ENCODE assay signal across 11 mouse cellular contexts in the genomic region with DNA sequence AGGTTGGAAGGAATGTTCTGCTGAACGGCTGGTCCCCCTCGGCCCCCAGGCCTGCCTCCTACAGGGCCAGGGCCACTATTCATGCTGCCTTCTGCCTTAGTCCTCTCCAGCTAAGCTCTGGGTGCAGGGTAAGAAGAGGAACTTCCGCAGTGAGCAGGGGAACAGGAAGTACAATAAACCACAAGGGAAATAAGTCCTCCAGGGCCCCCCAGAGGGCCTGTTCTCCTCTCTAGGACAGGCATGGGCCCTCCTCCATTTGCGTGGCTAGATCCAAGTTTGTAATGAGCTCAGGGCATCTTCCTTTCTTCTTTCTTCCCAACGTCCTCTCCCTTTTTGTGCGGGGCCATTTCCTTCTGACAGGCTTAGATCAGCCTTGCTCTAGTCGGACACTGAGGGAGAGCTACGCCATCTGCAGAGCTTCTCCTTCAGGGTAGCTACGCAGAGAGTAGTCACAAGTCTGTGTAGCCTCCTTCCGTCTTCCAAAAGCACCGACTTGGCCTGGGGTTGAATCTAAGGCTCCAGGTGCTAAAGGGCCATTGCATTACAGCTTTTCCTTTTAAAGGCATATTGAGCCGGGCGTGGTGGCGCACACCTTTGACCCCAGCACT. TPM values are rescaled to one million over a fixed set of nuclear protein-coding genes. Genes with fewer than 3 reads are reported as not detected.
DNase-seq lines count a peak whose midpoint lies in the region; ATAC-seq lines count a peak whose summit lies in the region.
"Had no signal": no experiment of that assay in that cellular context is flagged by ENCODE, and none has a peak within 500 bp of the region (broad histone marks: within the 10 kb centered on the region; RNA-seq: fewer than 3 reads in every experiment).

Gene Was (minus strand): TSS at position 153 of the 608 bp plus-strand sequence.

- ATAC-seq in kidney, embryonic 15.5 days (replicated peaks; ENCODE audit: low FRiP score) = no peak
- ATAC-seq in heart, embryonic 16.5 days (replicated peaks; ENCODE audit: extremely low read depth, insufficient read depth, low FRiP score) = no peak

- H3K27ac ChIP-seq in kidney, embryonic 15.5 days = 0 out of 2 replicates have a peak within 1 kb of the TSS, but pooled peaks have one; percentile 13
- H3K27ac ChIP-seq in heart, embryonic 16.5 days (ENCODE audit: low read length) = no peak within 1 kb of the TSS
- peak within 1 kb of the TSS; percentile 91 for H3K27ac ChIP-seq in macrophage
- H3K27ac ChIP-seq: hindbrain, embryonic 15.5 days; midbrain, embryonic 12.5 days; stomach, embryonic 15.5 days had no signal

- no peaks in the 10 kb centered on the region for H3K4me1 ChIP-seq in kidney, embryonic 15.5 days
- H3K4me1 ChIP-seq in heart, embryonic 16.5 days (ENCODE audit: control insufficient read depth, insufficient read depth, low read length) = no peaks in the 10 kb centered on the region
- H3K4me1 ChIP-seq: hindbrain, embryonic 15.5 days; midbrain, embryonic 12.5 days; stomach, embryonic 15.5 days had no signal

- no peak within 1 kb of the TSS for H3K4me3 ChIP-seq in kidney, embryonic 15.5 days (replicated peaks)
- H3K4me3 ChIP-seq in heart, embryonic 16.5 days (ENCODE audit: low read length) = peak within 1 kb of the TSS; percentile 26
- peak within 1 kb of the TSS; percentile 56 for H3K4me3 ChIP-seq in macrophage (ENCODE audit: inconsistent target)
- H3K4me3 ChIP-seq: hindbrain, embryonic 15.5 days; midbrain, embryonic 12.5 days; stomach, embryonic 15.5 days had no signal

- DNase-seq in kidney, postnatal 14 days = no peak
- peak; percentile 69 for DNase-seq in thymus, postnatal 14 days
- DNase-seq in urinary bladder, postnatal 14 days (ENCODE audit: low spot score) = no peak
- no peak for DNase-seq in cerebellum, adult 9-10 months
- no peak for DNase-seq in yolk sac, embryonic 10.5 days (ENCODE audit: low spot score)

- 83% methylated on average over 14 of the region's 14 CpGs for WGBS in kidney, embryonic 15.5 days
- WGBS in heart, embryonic 16.5 days = 78% methylated on average over 14 of the region's 14 CpGs
- 36% methylated on average over 12 of the region's 14 CpGs for WGBS in macrophage (ENCODE audit: missing documents)

- no peaks in the 10 kb centered on the region for H3K27me3 ChIP-seq in kidney, embryonic 15.5 days
- no peaks in the 10 kb centered on the region for H3K27me3 ChIP-seq in heart, embryonic 16.5 days (ENCODE audit: control insufficient read depth, insufficient read depth, low read length)
- H3K27me3 ChIP-seq: hindbrain, embryonic 15.5 days; midbrain, embryonic 12.5 days; stomach, embryonic 15.5 days had no signal

- peaks cover 35% of the 10 kb centered on the region for H3K79me2 ChIP-seq in macrophage (ENCODE audit: inconsistent target)

- H3K9ac ChIP-seq in kidney, embryonic 15.5 days = no peak within 1 kb of the TSS
- H3K9ac ChIP-seq in heart, embryonic 16.5 days (ENCODE audit: low read length) = no peak within 1 kb of the TSS
- H3K9ac ChIP-seq: hindbrain, embryonic 15.5 days; midbrain, embryonic 12.5 days; stomach, embryonic 15.5 days had no signal

- no peaks in the 10 kb centered on the region for H3K9me3 ChIP-seq in kidney, embryonic 15.5 days (replicated peaks)
- no peaks in the 10 kb centered on the region for H3K9me3 ChIP-seq in heart, embryonic 16.5 days (replicated peaks; ENCODE audit: control insufficient read depth, low read length)
- H3K9me3 ChIP-seq: hindbrain, embryonic 15.5 days; midbrain, embryonic 12.5 days; stomach, embryonic 15.5 days had no signal

- no peaks in the 10 kb centered on the region for H3K36me3 ChIP-seq in kidney, embryonic 15.5 days
- no peaks in the 10 kb centered on the region for H3K36me3 ChIP-seq in heart, embryonic 16.5 days (ENCODE audit: control insufficient read depth, insufficient read depth)
- no peaks in the 10 kb centered on the region for H3K36me3 ChIP-seq in macrophage (ENCODE audit: inconsistent target)
- H3K36me3 ChIP-seq: hindbrain, embryonic 15.5 days; midbrain, embryonic 12.5 days; stomach, embryonic 15.5 days had no signal

- no peak within 1 kb of the TSS for H3K4me2 ChIP-seq in kidney, embryonic 15.5 days
- H3K4me2 ChIP-seq in heart, embryonic 16.5 days (ENCODE audit: low read depth, low read length) = no peak within 1 kb of the TSS
- H3K4me2 ChIP-seq: hindbrain, embryonic 15.5 days; midbrain, embryonic 12.5 days; stomach, embryonic 15.5 days had no signal

RNA-seq across cellular contexts. Expression of gene Was, which starts in this region (rescaled TPM):
- 0.23 and 0.49 TPM in 2 replicates for polyA plus RNA-seq in kidney, embryonic 15.5 days (2015; fragmentation: Nextera tagmentation; extraction: Ambion mirVana)
- polyA plus RNA-seq in heart, embryonic 16.5 days (2015; fragmentation: Nextera tagmentation; extraction: Ambion mirVana) = 0.62 and 2.2 TPM in 2 replicates
- 100 to 1,000 TPM in 3 of 26 experiments, 10 to 100 TPM in 20, 1 to 10 TPM in 3; 5.4 to 130 (median 62.4) TPM for total RNA-seq in macrophage (2018; cell fraction: chromatin; rRNA removed)
- total RNA-seq in macrophage (2018; cell fraction: cytosol; rRNA removed) = 100 to 1,000 TPM in 7 of 26 experiments, 10 to 100 TPM in 19; 56.7 to 111 (median 90.7) TPM
- 10 to 100 TPM; 13.2 to 84.9 (median 39.9) TPM for total RNA-seq in macrophage (2018; cell fraction: nucleus; rRNA removed)
- 81.5 to 139 TPM (median 109 TPM) in 3 replicates for polyA plus RNA-seq in macrophage (2018)

Comparison
In these comparisons a context has a peak if more than half of its experiments do, and no peak if none do; other contexts are left out.
1. RNA of gene Was (polyA plus RNA-seq): 81.5 to 139 TPM in macrophage; 0.62 to 2.2 TPM in heart, embryonic 16.5 days and 0.23 to 0.49 TPM in kidney, embryonic 15.5 days; every median in the first group is over 10 times any median in the second.